Mouse (Mus musculus) spleen, postnatal 4 days (tissue): Measurements from ENCODE around the gene Rhbdl2.
A peak's percentile ranks its signal among the peaks of the same experiment; 100 is the strongest.

ENCODE experiments used
- DNase-seq, 2 experiments: peaks; one replicate each; pipeline ENCODE4 v3.0.0; 2022; ENCODE audit warnings: low spot score in 2 of 2

Rhbdl2 gene

DNA sequence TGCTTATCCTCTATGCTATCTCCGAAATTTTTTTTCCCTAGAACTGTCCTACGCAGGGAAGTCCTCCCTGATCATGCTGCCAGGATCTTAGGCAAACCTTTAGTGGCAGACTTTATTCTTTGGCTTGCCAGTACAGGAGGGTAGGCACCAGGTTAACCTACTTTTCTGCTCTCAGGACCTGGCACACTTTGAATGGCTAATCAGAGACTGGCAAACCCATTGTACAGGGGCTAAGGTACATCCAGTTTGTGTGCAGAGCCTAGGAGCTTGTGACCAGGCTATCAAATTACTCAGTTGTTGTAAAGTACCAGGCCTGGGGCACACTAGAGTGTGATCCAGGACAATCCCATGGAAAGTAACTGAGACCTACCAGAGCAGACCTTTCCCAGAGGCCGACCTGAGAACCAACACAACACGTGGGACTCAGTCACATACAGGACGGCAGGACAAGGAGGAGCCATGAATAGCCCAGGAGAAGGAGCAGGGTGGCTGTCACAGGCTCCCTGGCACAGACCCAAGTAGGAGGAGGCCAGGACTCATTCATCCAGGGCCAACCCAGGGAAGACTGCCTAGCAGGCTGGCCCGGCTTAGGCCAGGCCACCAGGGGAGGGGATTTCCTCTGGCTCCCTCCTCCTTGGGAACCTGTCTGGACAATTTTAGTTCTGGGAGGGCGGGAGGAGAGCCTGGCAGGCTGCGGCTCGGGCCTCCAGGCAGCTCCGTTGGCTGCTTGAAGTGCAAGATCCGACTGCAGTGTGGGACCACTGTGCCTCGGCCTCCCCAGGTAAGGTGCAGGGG, at the start of gene Rhbdl2:
Rhbdl2 (plus strand) TSS at position 684 of the 795 bp plus-strand sequence.
- no peak for DNase-seq

- DNase-seq: no peak
Measured at GRCm38 (mm10) chr4:123738708-123739107, 49.0 kb upstream of the Rhbdl2 start.

- no peak for DNase-seq
Measured at GRCm38 (mm10) chr4:123742891-123743290, 44.8 kb upstream of the Rhbdl2 start.

DNA sequence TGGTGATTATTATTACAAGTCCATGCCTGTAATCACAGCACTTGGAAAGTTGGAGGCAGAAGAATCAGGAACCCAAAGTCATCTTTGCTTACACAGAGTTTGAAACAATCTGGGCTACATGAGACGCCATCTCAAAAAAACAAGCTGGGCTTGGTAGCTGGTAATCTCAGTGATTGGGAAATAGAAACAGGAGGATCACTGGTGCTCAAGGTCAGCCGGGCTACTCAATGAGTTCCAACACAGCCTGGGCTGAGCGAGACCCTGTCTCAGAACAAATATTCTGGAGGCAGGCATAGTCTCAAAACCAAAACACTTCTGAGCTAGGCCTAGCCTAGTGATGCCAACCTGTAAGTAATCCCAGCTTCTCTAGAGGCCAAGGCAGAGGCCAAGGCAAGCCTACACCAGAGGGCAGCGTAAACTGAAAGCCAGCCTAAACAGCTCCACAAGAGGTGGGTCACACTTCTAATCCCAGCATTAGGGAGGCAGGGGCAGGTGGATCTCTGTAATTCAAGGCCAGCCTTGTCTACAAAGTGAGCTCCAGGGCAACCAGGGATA, 42.4 kb upstream of the Rhbdl2 start:
- DNase-seq: no peak

DNA sequence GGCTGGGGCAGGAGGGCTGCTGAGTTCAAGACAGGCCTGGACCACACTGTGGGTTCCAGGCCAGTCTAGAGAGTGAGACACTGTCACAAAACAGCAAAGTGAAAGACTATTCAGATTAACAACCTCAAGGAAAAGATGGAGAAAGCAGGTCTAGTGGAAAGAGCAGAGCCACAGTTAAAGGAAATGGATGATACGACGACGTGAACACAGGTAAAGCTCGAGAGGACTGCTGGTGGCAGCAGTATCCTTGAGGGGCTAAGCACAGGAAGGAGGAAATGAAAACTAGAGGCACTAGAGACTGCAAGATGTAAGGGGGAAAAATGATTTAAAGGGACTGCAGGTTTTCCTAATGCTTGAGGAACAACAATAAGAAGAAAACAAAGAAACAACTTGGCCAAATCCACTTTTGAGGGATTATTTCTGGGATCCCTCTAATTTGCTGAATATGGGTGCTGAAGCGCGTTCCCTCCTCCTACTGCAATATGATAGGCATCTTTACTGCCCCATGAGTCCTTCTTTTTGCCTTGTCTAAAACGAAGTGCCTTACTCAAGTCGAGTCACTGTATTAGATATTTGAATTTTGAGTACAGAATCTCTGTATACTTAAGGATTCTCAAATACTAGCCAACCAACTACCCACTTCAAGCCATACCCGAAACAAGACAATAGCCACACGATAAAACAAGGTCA, 38.8 kb upstream of the Rhbdl2 start:
- DNase-seq: peak in 1 of 2 experiments; percentile 55

- DNase-seq: peak in 1 of 2 experiments; percentile 84
Measured at GRCm38 (mm10) chr4:123749484-123750130, 38.1 kb upstream of the Rhbdl2 start.

- peak; percentile 98 to 99 for DNase-seq
Measured at GRCm38 (mm10) chr4:123750152-123750651, 37.5 kb upstream of the Rhbdl2 start, which contains the start of gene Akirin1. Gene Akirin1 (minus strand): TSS chr4:123750345.

DNA sequence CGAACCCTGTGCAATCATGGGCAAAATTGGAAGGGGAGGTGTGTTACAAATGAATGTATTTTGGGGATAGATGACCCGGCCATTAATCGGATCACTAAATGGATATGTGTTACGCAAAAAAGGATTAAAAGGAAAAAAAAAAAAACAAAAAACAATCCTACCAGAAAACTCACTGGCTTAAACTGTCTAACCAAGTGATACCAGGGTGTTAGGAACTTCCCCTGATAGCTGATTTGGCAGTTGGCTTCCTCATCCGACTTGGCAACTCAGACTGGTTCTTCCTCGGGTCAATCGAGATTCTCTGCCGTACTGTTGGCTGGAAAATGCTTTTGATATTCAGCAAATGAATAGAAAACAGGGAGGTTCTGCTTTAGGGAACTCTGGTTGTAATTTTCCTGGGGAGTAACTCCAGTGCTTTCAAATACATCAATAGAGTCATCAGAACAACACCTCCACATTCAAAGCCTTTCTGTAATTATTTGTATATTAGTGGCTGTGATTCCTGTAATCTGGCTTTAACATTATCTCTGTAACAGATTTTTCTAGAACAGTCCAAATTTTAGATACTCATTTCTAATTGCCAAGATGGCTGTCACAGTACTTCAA, 36.9 kb upstream of the Rhbdl2 start:
- no peak for DNase-seq

- no peak for DNase-seq
Measured at GRCm38 (mm10) chr4:123758306-123758705, 29.4 kb upstream of the Rhbdl2 start.

DNA sequence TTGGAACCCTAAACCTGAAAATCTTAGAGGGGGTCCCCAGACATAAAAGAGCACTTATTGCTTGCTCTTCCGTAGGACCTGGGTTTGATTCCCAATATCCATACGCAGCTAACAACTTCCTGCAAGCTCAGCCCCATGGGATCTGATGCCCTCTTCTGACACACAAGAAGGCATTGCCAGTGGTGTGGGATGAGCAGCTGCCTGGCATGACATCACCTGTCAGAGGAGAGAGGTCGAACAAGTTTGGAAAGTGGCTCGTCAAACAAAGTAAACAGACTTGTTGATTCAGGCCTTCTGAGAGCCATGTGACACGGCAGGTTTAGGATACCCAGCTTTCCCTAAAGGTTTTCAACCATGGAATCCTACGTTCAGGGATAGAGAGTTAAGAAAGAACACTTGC, 22.6 kb upstream of the Rhbdl2 start:
- no peak for DNase-seq

- no peak for DNase-seq
Measured at GRCm38 (mm10) chr4:123767807-123768206, 19.9 kb upstream of the Rhbdl2 start.

DNA sequence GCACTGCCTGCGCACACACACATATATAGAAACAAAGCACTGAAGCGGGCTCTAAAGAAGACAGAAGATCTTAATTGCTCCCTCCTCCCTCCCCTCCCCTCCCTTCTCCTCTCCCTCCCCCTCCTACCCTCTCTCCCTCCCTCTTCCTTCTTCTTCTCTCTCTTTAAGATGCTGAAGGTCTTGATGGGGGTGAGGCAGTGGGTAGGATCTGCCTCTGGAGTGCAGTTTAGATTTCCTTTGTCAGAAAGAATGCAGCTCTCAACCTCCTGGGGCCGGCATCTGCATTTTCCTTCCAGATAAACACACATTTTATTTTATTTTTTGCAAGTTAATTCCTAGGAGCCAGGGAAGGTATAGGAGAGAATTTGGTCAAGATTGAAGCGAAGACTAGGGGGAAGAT, 19.4 kb upstream of the Rhbdl2 start:
- no peak for DNase-seq

DNA sequence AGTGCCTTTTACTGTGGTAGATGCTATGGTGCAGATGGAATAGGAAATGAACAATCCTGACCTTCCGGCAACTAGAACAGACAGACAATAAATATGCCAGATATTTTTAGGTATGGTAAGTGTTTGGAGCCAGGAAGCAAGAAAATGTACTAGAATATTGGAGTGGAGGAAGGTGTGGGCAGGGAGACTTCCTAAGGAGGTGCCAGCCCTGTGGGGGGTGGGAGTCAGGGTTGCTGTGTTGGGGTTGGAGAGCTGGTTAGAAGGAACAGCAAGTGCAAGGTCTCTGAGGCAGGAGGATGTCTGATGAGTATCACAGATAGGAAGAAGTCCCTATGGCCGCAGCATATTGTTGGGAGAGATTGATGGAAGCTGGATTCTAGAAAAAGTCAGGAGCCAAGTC, 5.0 kb downstream of the Rhbdl2 start:
- no peak for DNase-seq

DNA sequence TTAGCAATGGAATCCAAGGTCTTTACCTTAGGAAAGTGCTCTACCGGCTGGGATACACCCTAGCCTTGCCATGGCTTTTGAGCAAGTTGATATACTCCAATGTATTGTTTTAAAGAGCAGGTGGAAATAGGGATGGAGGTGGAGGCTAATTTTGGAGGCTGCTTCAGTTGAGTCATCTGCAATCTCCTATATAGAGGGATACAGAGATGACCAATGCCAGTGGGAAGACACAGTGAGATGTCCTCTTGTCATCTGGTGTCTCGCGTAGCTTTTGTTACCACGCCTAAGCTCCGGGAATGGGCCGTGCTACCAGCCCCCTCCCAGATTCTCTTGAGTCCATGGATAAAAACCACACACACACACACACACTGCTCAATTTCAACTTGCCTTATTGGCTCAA, 5.5 kb downstream of the Rhbdl2 start:
- no peak for DNase-seq

DNA sequence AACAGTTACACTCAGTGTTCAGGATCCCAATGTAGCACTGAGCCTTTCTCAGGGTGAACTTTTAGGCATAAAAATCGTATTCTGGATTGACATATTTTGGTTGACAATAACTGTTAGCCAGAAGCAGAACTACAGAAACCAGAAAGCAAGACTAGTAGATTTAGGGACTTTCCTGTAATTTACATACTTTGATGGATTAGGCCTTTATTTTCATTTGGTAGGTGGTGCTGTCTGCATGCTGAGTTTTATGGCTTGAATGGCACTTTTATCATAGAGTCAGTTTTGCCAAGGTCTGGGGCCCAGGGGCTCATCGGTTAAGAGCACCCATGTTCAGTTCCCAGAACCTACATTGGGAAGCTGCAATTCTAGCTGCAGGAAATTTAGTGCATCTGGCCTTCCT, 7.4 kb downstream of the Rhbdl2 start:
- DNase-seq: no peak

DNA sequence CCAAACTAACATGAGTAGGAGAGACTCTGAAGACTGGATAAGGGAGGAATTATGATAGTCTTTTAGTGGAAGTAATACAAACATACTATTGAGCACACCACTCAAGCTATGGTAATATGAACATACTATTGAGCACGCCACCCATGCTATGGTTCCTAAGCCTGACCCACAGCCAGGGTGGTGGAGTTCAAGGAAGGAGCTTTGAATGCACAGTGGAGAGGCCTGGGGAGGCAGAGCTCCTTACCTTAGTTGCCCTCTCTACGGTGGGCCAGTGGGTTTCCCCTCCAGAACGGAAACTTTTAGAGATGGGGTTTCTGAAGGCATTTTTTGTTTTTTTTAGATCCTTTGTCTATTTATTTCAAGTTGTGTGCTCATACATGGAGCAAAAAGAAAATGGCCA, 9.7 kb downstream of the Rhbdl2 start:
- DNase-seq: no peak

DNA sequence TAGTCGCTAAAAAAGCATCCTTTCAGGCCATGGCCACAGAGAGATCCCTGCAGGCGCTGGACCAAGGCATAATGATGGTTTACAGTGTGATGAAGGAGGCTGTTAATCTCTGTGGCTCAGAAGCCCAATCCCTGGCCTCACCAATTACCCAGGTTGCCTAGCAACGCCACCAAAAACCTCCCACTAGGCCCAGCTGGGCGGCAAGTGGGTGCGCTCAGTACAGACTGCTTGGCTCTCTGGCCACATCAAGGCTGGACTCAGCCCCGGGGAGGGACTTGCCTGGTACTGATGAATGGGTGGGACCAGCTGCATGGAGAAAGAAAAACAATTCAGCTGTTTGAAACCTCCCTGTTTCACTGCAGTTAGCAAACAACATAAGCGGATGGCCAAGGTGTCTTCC, 10.2 kb downstream of the Rhbdl2 start:
- DNase-seq: no peak

DNA sequence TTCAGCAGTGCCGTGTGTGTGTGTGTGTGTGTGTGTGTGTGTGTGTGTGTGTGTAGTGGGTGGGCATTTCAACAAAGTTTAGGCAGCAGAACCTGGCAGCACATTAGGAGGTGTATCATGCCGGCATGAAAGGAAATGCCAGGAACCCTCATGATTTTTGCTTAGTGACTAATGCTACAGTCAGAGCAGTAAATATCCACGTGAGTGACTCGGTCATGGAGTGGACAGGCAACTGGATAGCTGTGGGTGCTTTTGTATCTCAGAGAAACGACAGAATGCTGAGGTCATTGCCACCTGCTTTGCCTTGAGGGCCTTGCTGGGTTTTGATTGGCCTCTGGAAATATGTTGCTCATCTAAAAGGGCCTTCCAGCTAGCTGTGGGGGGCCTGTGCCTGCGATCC, 16.0 kb downstream of the Rhbdl2 start:
- no peak for DNase-seq

- no peak for DNase-seq
Measured at GRCm38 (mm10) chr4:123808304-123808703, 20.6 kb downstream of the Rhbdl2 start.

- no peak for DNase-seq
Measured at GRCm38 (mm10) chr4:123810475-123811295, 23.0 kb downstream of the Rhbdl2 start.

DNA sequence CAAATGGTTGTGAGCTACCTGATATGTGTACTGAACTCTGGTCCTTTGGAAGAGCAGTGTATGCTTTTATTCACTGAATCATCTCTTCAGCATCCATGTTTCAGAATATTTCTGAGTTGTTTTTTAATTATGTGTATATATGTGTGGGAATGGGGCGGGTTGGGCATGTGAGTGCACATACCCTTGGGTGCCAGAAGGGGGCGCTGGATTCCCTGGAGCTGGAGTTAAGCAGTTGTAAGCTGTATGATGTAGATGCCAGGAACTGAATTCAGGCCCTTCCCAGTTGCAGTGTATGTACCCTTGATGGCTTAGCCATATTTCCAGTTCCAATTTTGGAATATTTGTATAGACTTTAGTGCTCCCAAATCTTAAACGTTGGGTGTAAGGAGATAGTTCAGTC, 24.9 kb downstream of the Rhbdl2 start:
- no peak for DNase-seq
